Comparison of ENCODE assay signal across 18 mouse cellular contexts in the genomic region with DNA sequence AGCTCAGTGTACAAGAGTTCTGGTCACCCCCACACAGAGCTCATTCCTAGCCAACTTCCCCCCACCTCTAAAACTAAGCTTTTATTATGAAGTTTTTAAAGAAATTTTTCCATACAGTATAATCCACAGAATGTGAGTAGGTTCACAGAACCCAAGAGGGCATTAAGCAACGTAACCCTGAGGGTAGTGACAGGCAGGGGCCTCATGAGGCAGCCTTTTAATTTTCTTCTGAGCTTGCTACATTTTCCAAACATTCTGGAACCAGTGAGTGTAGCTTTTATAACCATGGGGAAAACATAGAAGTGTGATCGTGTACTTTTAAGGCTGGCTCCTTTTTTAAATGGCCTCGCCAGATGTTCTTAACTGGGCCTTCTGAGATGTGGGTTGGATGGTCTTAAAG. TPM values are rescaled to one million over a fixed set of nuclear protein-coding genes. Genes with fewer than 3 reads are reported as not detected.
"Had no signal": no experiment of that assay in that cellular context is flagged by ENCODE, and none has a peak within 500 bp of the region (broad histone marks: within the 10 kb centered on the region; RNA-seq: fewer than 3 reads in every experiment).

No protein-coding gene starts in this region.

- H3K9ac ChIP-seq: liver, embryonic 14.5 days; midbrain, embryonic 12.5 days; stomach, embryonic 15.5 days had no signal

- H3K4me3 ChIP-seq: layer of hippocampus, adult 2 months; midbrain, embryonic 12.5 days; stomach, embryonic 15.5 days had no signal

- ATAC-seq: midbrain, embryonic 16.5 days had no signal

- H3K4me1 ChIP-seq: midbrain, embryonic 12.5 days had no signal

- H3K27me3 ChIP-seq: midbrain, embryonic 12.5 days; stomach, embryonic 15.5 days had no signal

- H3K9me3 ChIP-seq: midbrain, embryonic 12.5 days; stomach, embryonic 15.5 days had no signal

- H3K4me2 ChIP-seq: midbrain, embryonic 12.5 days; stomach, embryonic 15.5 days had no signal

- DNase-seq: kidney, adult 18-20 months; kidney, postnatal 10 days; kidney, postnatal 4 days; lung, adult 18-20 months; retina, postnatal 1 day; right cerebral cortex, postnatal 14 days; thymus, postnatal 4 days had no signal

- H3K27ac ChIP-seq: layer of hippocampus, adult 2 months; liver, embryonic 14.5 days; midbrain, embryonic 12.5 days; stomach, embryonic 15.5 days had no signal

- H3K36me3 ChIP-seq: midbrain, embryonic 12.5 days; stomach, embryonic 15.5 days had no signal

RNA-seq across cellular contexts. Expression of a gene that starts 5.5 kb away (rescaled TPM):
- total RNA-seq: megakaryocyte-erythroid progenitor cell, adult 5-6 weeks had no signal

RNA-seq across cellular contexts. Expression of a gene that starts 34.4 kb away (rescaled TPM):
- total RNA-seq: layer of hippocampus, adult 2 months; layer of hippocampus, postnatal 10 days; left cerebral cortex, postnatal 36 days; liver, adult 2 months; megakaryocyte-erythroid progenitor cell, adult 5-6 weeks had no signal
- polyA plus RNA-seq: liver, adult 2 months; liver, embryonic 14.5 days; lung, embryonic 16.5 days; midbrain, embryonic 12.5 days; midbrain, embryonic 16.5 days; spleen, adult 2 months; stomach, embryonic 15.5 days had no signal
